Mouse (Mus musculus) neural tube, embryonic 13.5 days (tissue): Measurements from ENCODE around the gene Olfr726. TPM values are rescaled to one million over a fixed set of nuclear protein-coding genes. Genes with fewer than 3 reads are reported as not detected.

Experiments
- ATAC-seq: fragments of 200-750 bp; cut with Nextera tagmentation; 2 replicates; pipeline ENCODE4 v1.8.0; 2017; ENCODE audit warnings: low read depth, mild to moderate bottlenecking, moderate TSS enrichment, moderate library complexity
- H3K27ac ChIP-seq: fragments of 300-500 bp; sonication (generic); replicated peaks from 2 replicates; pipeline ENCODE4 v1.5.1; 2015; ENCODE audit warnings: moderate library complexity, mild to moderate bottlenecking, inconsistent platforms
- H3K27me3 ChIP-seq: fragments of 300-500 bp; sonication (generic); 2 replicates; pipeline ENCODE4 v1.6.1; 2015; ENCODE audit warnings: mild to moderate bottlenecking, inconsistent platforms
- H3K36me3 ChIP-seq: fragments of 300-500 bp; sonication (generic); 2 replicates; pipeline ENCODE4 v1.6.1; 2015; ENCODE audit warnings: mild to moderate bottlenecking, inconsistent platforms
- H3K4me1 ChIP-seq: fragments of 300-500 bp; sonication (generic); replicated peaks from 2 replicates; pipeline ENCODE4 v1.6.1; 2015; ENCODE audit warnings: inconsistent platforms
- H3K4me2 ChIP-seq: fragments of 300-500 bp; sonication (generic); 2 replicates; pipeline ENCODE4 v1.6.1; 2015; ENCODE audit warnings: inconsistent platforms, mild to moderate bottlenecking, moderate library complexity
- H3K4me3 ChIP-seq: fragments of 300-500 bp; sonication (generic); 2 replicates; pipeline ENCODE4 v1.5.1; 2015; ENCODE audit warnings: mild to moderate bottlenecking, inconsistent platforms
- H3K9ac ChIP-seq: fragments of 300-500 bp; sonication (generic); 2 replicates; pipeline ENCODE4 v1.6.1; 2015; ENCODE audit warnings: moderate library complexity, mild to moderate bottlenecking, inconsistent platforms
- H3K9me3 ChIP-seq: fragments of 300-500 bp; sonication (generic); 2 replicates; pipeline ENCODE4 v1.6.1; 2016; ENCODE audit warnings: inconsistent platforms
- WGBS: fragments of 180-500 bp; shearing (Covaris S2); methylation state at CpG from one replicate; pipeline ENCODE4 v1.1.7; 2015; 5-methylcytosine and 5-hydroxymethylcytosine counted together
- polyA plus RNA-seq: library from polyadenylated mRNA; unstranded; fragments of >200 nt; fragmentation: Nextera tagmentation; extraction: Ambion mirVana; gene quantifications from 2 replicates; pipeline ENCODE4 v1.2.1, GENCODE M21; 2015

Olfr726 gene
- not detected in 2 replicates for polyA plus RNA-seq

DNA sequence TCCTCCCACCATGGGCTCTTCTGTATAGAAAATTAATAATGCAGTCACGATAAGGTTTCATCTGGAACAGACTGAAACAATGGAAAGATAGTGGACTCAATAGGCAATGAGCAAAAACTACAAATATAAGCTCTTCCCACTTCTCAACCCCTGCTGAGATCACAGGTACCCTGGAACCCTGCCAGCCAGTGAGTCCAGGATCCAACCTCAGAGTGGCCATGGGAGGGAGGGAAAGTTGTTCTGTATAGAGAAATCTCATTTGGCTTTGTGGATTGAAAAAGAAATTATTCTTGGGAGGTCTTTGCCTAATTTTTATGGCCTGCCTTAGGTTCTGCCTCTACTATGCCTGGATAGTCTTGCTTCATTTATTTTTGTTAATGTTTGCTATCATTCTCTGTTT is at the start of gene Olfr726:
Gene Olfr726, minus strand, starts transcription at position 101 of the 400 bp plus-strand sequence.
- Histone ChIP-seq H3K4me1 (no peaks in the 10 kb centered on the region), H3K27me3 (no peaks in the 10 kb centered on the region), H3K4me2 (no peak within 1 kb of the TSS), H3K4me3 (no peak within 1 kb of the TSS), H3K36me3 (no peaks in the 10 kb centered on the region), H3K27ac (no peak within 1 kb of the TSS), H3K9me3 (no peaks in the 10 kb centered on the region), H3K9ac (no peak within 1 kb of the TSS)
- no peak for ATAC-seq
- WGBS: 82% methylated on average over 1 of the region's 1 CpGs

GRCm38 (mm10) chr14:50122886-50123285 is 32.1 kb upstream of the Olfr726 start, which contains the start of gene Olfr727:
Gene Olfr727, plus strand, starts transcription at chr14:50123186.
- 90% methylated on average over 1 of the region's 1 CpGs for WGBS

DNA sequence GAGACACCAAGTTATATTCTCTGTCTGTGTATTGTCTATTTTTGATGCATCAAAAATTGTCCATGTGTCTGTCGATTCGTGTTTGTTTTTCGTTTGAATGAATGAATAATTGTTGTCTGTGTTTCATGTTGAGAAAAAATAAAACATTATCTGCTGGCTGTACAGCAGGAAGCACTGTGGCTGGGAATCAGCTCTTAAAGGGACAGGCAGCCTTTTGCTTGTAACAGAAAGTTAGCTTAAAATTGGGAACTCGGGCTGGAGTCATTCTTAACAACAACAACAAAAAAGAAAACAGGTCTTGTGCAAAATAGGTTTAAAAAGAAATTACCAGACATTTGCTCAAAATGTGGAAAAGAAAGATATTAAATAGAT is 28.0 kb downstream of the Olfr726 start:
- peak; percentile 30; the same call in 1 of the 2 replicates for ATAC-seq
- 2% methylated on average over 4 of the region's 4 CpGs for WGBS
- H3K27ac ChIP-seq: peak overlapping the region; percentile 78; the same call in 1 of the 2 replicates
- no peaks in the 10 kb centered on the region for H3K9me3 ChIP-seq
- peak overlapping the region; percentile 76 for H3K4me2 ChIP-seq
- H3K27me3 ChIP-seq: peaks cover 15% of the 10 kb centered on the region
- H3K36me3 ChIP-seq: no peaks in the 10 kb centered on the region
- peaks cover 8% of the 10 kb centered on the region; the same call in 1 of the 2 replicates for H3K4me1 ChIP-seq
- peak overlapping the region; percentile 83 for H3K4me3 ChIP-seq
- H3K9ac ChIP-seq: no peak overlapping the region; the same call in 1 of the 2 replicates

More at GRCm38 (mm10) chr14:50122886-50123285, 32.1 kb upstream of the Olfr726 start, which contains the start of gene Olfr727:
- Histone ChIP-seq H3K27me3 (no peaks in the 10 kb centered on the region), H3K4me1 (no peaks in the 10 kb centered on the region), H3K9ac (no peak within 1 kb of the TSS), H3K27ac (no peak within 1 kb of the TSS), H3K9me3 (no peaks in the 10 kb centered on the region), H3K4me2 (no peak within 1 kb of the TSS), H3K36me3 (no peaks in the 10 kb centered on the region), H3K4me3 (no peak within 1 kb of the TSS)
- no peak for ATAC-seq

DNA sequence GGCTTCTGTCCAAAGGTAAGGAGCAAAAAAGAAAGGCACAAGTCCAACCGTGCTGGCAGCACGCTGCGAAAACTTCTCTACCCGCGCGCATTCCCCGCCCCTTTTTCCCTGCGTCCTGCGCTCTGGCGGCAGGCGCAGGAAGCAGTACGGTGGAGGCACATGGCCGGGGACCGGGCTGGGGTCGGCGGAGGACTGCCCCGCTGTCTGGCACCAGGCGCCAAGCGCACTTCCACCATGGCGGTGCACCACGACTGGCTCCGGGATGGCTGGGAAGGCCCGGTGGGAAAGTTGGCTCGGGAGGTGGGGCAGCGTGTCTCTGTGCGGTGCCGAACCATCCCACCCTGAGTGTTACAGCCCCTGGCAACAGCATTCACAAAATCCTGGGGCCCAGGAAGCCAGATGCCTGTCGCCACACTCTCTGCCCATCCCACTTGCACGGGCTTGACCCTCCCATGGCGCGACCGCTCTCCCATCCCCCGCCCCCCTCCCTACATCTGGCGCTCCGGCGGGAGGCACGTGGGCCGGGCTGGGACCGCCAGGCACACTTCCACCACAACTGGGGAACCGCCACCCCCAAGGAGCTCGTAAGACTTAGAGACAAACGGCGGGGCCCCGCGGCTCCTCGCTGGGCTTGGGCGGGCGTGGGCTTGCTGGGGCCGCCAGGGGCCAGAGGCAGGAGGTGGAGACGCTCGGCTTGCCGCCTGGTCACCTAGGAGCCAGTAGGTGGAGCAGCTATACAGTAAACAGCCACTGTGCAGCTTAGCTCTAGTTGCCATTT is 28.6 kb downstream of the Olfr726 start:
- Histone ChIP-seq H3K4me3 (peak overlapping the region; percentile 83), H3K36me3 (no peaks in the 10 kb centered on the region), H3K4me1 (peaks cover 8% of the 10 kb centered on the region; the same call in 1 of the 2 replicates), H3K27ac (peak overlapping the region; percentile 78), H3K9me3 (no peaks in the 10 kb centered on the region), H3K4me2 (peak overlapping the region; percentile 76), H3K27me3 (peaks cover 15% of the 10 kb centered on the region), H3K9ac (peak overlapping the region; percentile 72)
- ATAC-seq: peak; percentile 99
- 1% methylated on average over 52 of the region's 52 CpGs for WGBS

DNA sequence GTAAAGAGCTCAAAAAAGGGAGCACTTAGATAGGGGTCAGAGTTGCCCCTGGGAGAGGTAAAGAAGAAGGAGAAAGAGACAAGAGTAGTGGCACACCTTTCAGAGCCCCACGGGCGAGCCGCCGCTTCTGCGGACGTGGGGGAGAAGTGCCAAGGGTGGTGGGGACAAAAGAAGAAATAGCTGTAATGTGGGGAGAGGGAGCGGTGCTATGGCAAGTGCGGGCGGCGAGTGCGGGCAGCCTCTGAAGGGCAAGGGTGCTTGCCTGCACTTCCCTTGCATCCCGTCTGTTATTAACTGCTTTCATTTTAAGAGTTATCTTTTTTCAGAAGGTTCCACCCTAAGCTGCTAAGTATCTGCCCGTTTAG is 29.2 kb downstream of the Olfr726 start:
- Histone ChIP-seq H3K4me3 (peak overlapping the region; percentile 83), H3K4me2 (peak overlapping the region; percentile 76), H3K4me1 (peaks cover 8% of the 10 kb centered on the region; the same call in 1 of the 2 replicates), H3K27ac (no peak overlapping the region), H3K27me3 (peaks cover 15% of the 10 kb centered on the region), H3K9me3 (no peaks in the 10 kb centered on the region), H3K36me3 (no peaks in the 10 kb centered on the region), H3K9ac (peak overlapping the region; percentile 72)
- under 1% methylated on average over 13 of the region's 13 CpGs for WGBS
- peak; percentile 57 for ATAC-seq

DNA sequence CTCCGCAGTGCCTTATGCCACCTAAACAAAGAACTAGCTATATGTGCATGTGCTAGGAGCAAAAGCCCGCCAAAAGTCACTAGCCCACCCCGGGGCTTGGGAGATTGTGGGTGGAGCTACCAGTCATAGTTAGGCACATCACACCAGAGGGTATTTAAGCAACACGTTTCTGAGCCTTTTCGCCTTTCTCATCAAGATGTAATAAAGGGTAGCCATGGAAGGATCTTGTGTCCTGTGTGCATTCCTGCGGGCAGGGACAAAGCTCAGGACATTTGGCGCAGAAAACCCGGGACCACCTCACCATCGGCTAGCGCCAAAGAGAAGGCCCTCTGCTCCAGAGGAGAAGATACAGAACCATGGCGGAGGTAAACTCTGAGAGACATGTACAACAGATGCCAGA is 29.6 kb downstream of the Olfr726 start:
- no peak overlapping the region for H3K27ac ChIP-seq
- WGBS: 19% methylated on average over 11 of the region's 11 CpGs
- peaks cover 15% of the 10 kb centered on the region for H3K27me3 ChIP-seq
- H3K9ac ChIP-seq: peak overlapping the region; percentile 72
- peak overlapping the region; percentile 76 for H3K4me2 ChIP-seq
- H3K4me3 ChIP-seq: peak overlapping the region; percentile 83
- H3K36me3 ChIP-seq: no peaks in the 10 kb centered on the region
- ATAC-seq: no peak
- no peaks in the 10 kb centered on the region for H3K9me3 ChIP-seq
- H3K4me1 ChIP-seq: peaks cover 8% of the 10 kb centered on the region; the same call in 1 of the 2 replicates

DNA sequence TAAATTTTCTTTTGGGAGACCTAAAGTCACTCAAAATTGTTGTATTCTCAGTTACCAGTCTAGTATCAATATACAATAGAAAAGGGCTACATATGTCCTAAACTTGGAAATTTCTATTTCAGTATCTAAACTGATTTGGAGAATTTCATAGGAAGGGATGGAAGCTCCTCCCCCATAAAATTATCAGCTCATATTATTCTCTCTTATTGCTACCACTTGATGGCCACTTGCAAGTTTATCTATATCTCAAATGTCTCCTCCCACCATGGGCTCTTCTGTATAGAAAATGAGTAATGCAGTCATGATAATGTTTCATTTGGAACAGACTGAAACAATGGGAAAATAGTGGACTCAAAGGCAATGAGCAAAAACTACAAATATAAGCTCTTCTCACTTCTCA is 50.5 kb downstream of the Olfr726 start, which contains the start of gene Olfr725:
Gene Olfr725, minus strand, starts transcription at position 101 of the 400 bp plus-strand sequence.
- no peaks in the 10 kb centered on the region; the same call in 1 of the 2 replicates for H3K9me3 ChIP-seq
- no peaks in the 10 kb centered on the region for H3K4me1 ChIP-seq
- ATAC-seq: no peak
- H3K4me3 ChIP-seq: no peak within 1 kb of the TSS
- H3K27me3 ChIP-seq: no peaks in the 10 kb centered on the region
- no peak within 1 kb of the TSS for H3K27ac ChIP-seq
- H3K4me2 ChIP-seq: no peak within 1 kb of the TSS
- no peak within 1 kb of the TSS for H3K9ac ChIP-seq
- no peaks in the 10 kb centered on the region for H3K36me3 ChIP-seq

Other genes with a start within 250 kb of the Olfr726 start
- not detected in 2 replicates for gene Olfr722, start 189.0 kb downstream of the Olfr726 start, polyA plus RNA-seq
- not detected in 2 replicates for gene Olfr723, start 159.2 kb downstream of the Olfr726 start, polyA plus RNA-seq
- not detected in 2 replicates for gene Olfr724, start 127.7 kb downstream of the Olfr726 start, polyA plus RNA-seq
- gene Olfr725, start 50.6 kb downstream of the Olfr726 start, polyA plus RNA-seq: not detected in 2 replicates
- not detected in 2 replicates for gene Olfr727, start 32.2 kb upstream of the Olfr726 start, polyA plus RNA-seq
- not detected in 2 replicates for gene Olfr728, start 51.7 kb upstream of the Olfr726 start, polyA plus RNA-seq
- gene Olfr729, start 62.0 kb upstream of the Olfr726 start, polyA plus RNA-seq: not detected in 2 replicates
- gene Olfr730, start 97.2 kb upstream of the Olfr726 start, polyA plus RNA-seq: not detected in 2 replicates
- not detected in 2 replicates for gene Olfr731, start 150.9 kb upstream of the Olfr726 start, polyA plus RNA-seq
- gene Olfr732, start 193.3 kb upstream of the Olfr726 start, polyA plus RNA-seq: not detected in 2 replicates
- not detected in 2 replicates for gene Olfr733, start 210.6 kb upstream of the Olfr726 start, polyA plus RNA-seq
- gene Olfr734, start 235.8 kb upstream of the Olfr726 start, polyA plus RNA-seq: not detected in 2 replicates